Mouse (Mus musculus): Measurements from ENCODE around the gene 4933416C03Rik.

The 4933416C03Rik gene

GRCm38 (mm10) chr10:116079396-116079795 lies 34.3 kb downstream of the 4933416C03Rik start:
- DNase-seq (ENCODE audit: low spot score in 2 of 2): no peak

DNA sequence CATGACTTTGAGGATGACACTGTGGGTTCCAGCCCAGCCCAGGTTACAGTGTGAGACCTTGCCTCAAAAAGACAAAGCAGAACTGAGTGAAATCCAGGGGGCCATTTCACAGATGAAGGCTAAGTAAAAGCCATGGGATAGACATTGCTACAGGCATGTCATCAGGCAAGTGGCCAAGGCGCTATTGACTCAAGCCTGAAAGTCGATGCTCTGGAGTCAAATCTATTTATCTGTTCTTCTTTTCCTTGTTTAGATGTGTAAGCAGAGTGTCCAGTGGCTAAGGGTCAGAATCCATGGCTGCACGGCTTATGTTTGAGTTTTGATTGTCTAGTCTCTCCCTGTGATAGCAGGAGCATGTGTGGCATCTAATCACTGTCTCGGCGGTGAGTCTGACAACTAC lies 35.1 kb downstream of the 4933416C03Rik start:
- no peak for DNase-seq (ENCODE audit: low spot score in 2 of 2)

GRCm38 (mm10) chr10:116075954-116076353 lies 37.8 kb downstream of the 4933416C03Rik start:
- no peak for DNase-seq (ENCODE audit: low spot score in 2 of 2)

Measured in right cerebral cortex, postnatal 36 days (tissue).